ENCODE assay signal across 18 mouse cellular contexts in genomic region chr6:101214734-101215435, GRCm38 (mm10).
DNase-seq lines count a peak whose midpoint lies in the region; ATAC-seq and TF ChIP-seq lines count a peak whose summit lies in the region.
"Had no signal": no experiment of that assay in that cellular context is flagged by ENCODE, and none has a peak within 500 bp of the region (broad histone marks: within the 10 kb centered on the region; RNA-seq: fewer than 3 reads in every experiment).

No protein-coding gene starts in this region.

- H3K4me2 ChIP-seq in heart, embryonic 12.5 days = peak overlapping the region; percentile 42; the same call in 1 of the 2 replicates
- peak overlapping the region; percentile 28 for H3K4me2 ChIP-seq in lung, embryonic 14.5 days
- H3K4me2 ChIP-seq in forebrain, postnatal 0 days (ENCODE audit: low read depth) = peak overlapping the region; percentile 31
- H3K4me2 ChIP-seq in stomach, embryonic 15.5 days = peak overlapping the region; percentile 32; the same call in 1 of the 2 replicates
- H3K4me2 ChIP-seq: hindbrain, embryonic 15.5 days; midbrain, embryonic 13.5 days had no signal

- H3K9me3 ChIP-seq in heart, embryonic 12.5 days (replicated peaks) = no peaks in the 10 kb centered on the region
- H3K9me3 ChIP-seq in lung, embryonic 14.5 days (ENCODE audit: low read depth, low read length) = no peaks in the 10 kb centered on the region
- no peaks in the 10 kb centered on the region for H3K9me3 ChIP-seq in forebrain, postnatal 0 days (ENCODE audit: low read length)
- H3K9me3 ChIP-seq in stomach, embryonic 15.5 days = no peaks in the 10 kb centered on the region
- H3K9me3 ChIP-seq: hindbrain, embryonic 15.5 days; midbrain, embryonic 13.5 days had no signal

- intact Hi-C loops in heart, postnatal 25 days (cut with DNase I) = loop anchor here (5.0 kb wide), 1 partner anchor 167 kb away; no protein-coding TSS in a partner anchor

- ATAC-seq in heart, embryonic 12.5 days (ENCODE audit: insufficient number of reproducible peaks, low FRiP score) = no peak
- ATAC-seq in lung, embryonic 14.5 days (ENCODE audit: insufficient read depth) = peak; percentile 16; the same call in 1 of the 2 replicates
- ATAC-seq in forebrain, postnatal 0 days = no peak
- no peak for ATAC-seq in stomach, embryonic 15.5 days (ENCODE audit: insufficient read depth, low FRiP score, low read depth)
- ATAC-seq: midbrain, embryonic 13.5 days; Patski had no signal

- H3K4me3 ChIP-seq in heart, embryonic 12.5 days = no peak overlapping the region
- no peak overlapping the region for H3K4me3 ChIP-seq in lung, embryonic 14.5 days (ENCODE audit: low read depth, low read length)
- H3K4me3 ChIP-seq in forebrain, postnatal 0 days (ENCODE audit: low read depth, low read length) = no peak overlapping the region
- no peak overlapping the region for H3K4me3 ChIP-seq in stomach, embryonic 15.5 days (replicated peaks)
- H3K4me3 ChIP-seq: heart, adult 2 months; hindbrain, embryonic 15.5 days; midbrain, embryonic 13.5 days had no signal

- no peaks in the 10 kb centered on the region for H3K36me3 ChIP-seq in heart, embryonic 12.5 days
- no peaks in the 10 kb centered on the region for H3K36me3 ChIP-seq in lung, embryonic 14.5 days (ENCODE audit: insufficient read depth)
- no peaks in the 10 kb centered on the region for H3K36me3 ChIP-seq in forebrain, postnatal 0 days (ENCODE audit: insufficient read depth)
- H3K36me3 ChIP-seq in stomach, embryonic 15.5 days = no peaks in the 10 kb centered on the region
- H3K36me3 ChIP-seq: hindbrain, embryonic 15.5 days; midbrain, embryonic 13.5 days had no signal

- no peak overlapping the region for H3K9ac ChIP-seq in heart, embryonic 12.5 days
- H3K9ac ChIP-seq in lung, embryonic 14.5 days = no peak overlapping the region
- H3K9ac ChIP-seq in forebrain, postnatal 0 days = no peak overlapping the region
- H3K9ac ChIP-seq in stomach, embryonic 15.5 days = no peak overlapping the region
- H3K9ac ChIP-seq: hindbrain, embryonic 15.5 days; midbrain, embryonic 13.5 days had no signal

- WGBS in heart, embryonic 12.5 days = 85% methylated on average over 8 of the region's 8 CpGs
- 69% methylated on average over 8 of the region's 8 CpGs for WGBS in lung, embryonic 14.5 days
- whole genome bisulfite sequencing in forebrain, postnatal 0 days = 56% methylated on average over 8 of the region's 8 CpGs
- WGBS in stomach, embryonic 15.5 days = 71% methylated on average over 8 of the region's 8 CpGs

- TF ChIP-seq CTCF in lung, embryonic 14.5 days (IDR thresholded peaks at IDR 0.05; ENCODE audit: low read depth) = no peak
- TF ChIP-seq CTCF in forebrain, postnatal 0 days (IDR thresholded peaks at IDR 0.05; ENCODE audit: low read depth) = no peak

- peaks cover 19% of the 10 kb centered on the region for H3K4me1 ChIP-seq in heart, embryonic 12.5 days (replicated peaks)
- peaks cover 20% of the 10 kb centered on the region for H3K4me1 ChIP-seq in lung, embryonic 14.5 days (ENCODE audit: insufficient read depth)
- 0 out of 2 replicates have a peak, but pooled peaks cover 10% of the 10 kb centered on the region for H3K4me1 ChIP-seq in forebrain, postnatal 0 days (ENCODE audit: insufficient read depth)
- H3K4me1 ChIP-seq in stomach, embryonic 15.5 days = 0 out of 2 replicates have a peak, but pooled peaks cover 7% of the 10 kb centered on the region

- H3K27me3 ChIP-seq in heart, embryonic 12.5 days (replicated peaks) = no peaks in the 10 kb centered on the region
- no peaks in the 10 kb centered on the region for H3K27me3 ChIP-seq in lung, embryonic 14.5 days (ENCODE audit: insufficient read depth, low read length)
- H3K27me3 ChIP-seq in forebrain, postnatal 0 days (ENCODE audit: insufficient read depth, low read length) = no peaks in the 10 kb centered on the region
- H3K27me3 ChIP-seq in stomach, embryonic 15.5 days (replicated peaks) = no peaks in the 10 kb centered on the region
- H3K27me3 ChIP-seq: hindbrain, embryonic 15.5 days; midbrain, embryonic 13.5 days; Patski had no signal

- no peak for DNase-seq in heart, postnatal 25 days (ENCODE audit: low spot score)
- DNase-seq in lung, embryonic 14.5 days = no peak
- no peak for DNase-seq in lung, postnatal 4 days
- no peak for DNase-seq in forebrain, postnatal 0 days
- no peak for DNase-seq in Muller cell, postnatal 12 days (ENCODE audit: inconsistent ontology term)
- DNase-seq: adrenal gland, postnatal 25 days; cerebellum, adult 18-20 months; heart, postnatal 36 days; kidney, adult 2 months; right cerebral cortex, postnatal 4 days; thymus, adult 18-20 months had no signal

- no peak overlapping the region for H3K27ac ChIP-seq in heart, embryonic 12.5 days (ENCODE audit: poor library complexity, severe bottlenecking)
- H3K27ac ChIP-seq in lung, embryonic 14.5 days (ENCODE audit: low read depth) = no peak overlapping the region
- H3K27ac ChIP-seq in forebrain, postnatal 0 days (ENCODE audit: low read depth, low read length) = no peak overlapping the region
- no peak overlapping the region for H3K27ac ChIP-seq in stomach, embryonic 15.5 days
- H3K27ac ChIP-seq: heart, adult 2 months; hindbrain, embryonic 15.5 days; macrophage had no signal
